Mouse (Mus musculus): ENCODE data around the gene Dgkq.

The Dgkq gene

DNA sequence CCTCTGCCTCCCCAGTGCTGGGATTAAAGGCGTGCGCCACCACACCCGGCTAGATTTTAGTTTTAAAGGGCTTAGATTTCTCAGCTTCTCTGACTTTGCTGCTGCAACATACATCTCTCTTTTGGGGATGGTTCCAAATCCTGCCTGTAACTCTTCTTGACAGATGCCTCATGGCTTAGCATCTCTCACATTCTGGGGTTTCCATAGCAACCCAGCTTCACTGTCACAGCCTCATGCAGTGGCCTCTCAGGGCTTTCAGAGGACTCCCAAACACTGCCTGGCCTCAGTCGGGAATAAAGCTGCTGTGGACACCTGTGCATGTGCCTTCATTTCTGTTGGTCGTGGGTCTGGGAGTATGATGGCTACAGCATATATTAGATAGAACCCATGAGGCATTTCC is 19.6 kb upstream of the Dgkq start:
- DNase-seq (ENCODE audit: low read depth, low spot score): peak; percentile 28

DNA sequence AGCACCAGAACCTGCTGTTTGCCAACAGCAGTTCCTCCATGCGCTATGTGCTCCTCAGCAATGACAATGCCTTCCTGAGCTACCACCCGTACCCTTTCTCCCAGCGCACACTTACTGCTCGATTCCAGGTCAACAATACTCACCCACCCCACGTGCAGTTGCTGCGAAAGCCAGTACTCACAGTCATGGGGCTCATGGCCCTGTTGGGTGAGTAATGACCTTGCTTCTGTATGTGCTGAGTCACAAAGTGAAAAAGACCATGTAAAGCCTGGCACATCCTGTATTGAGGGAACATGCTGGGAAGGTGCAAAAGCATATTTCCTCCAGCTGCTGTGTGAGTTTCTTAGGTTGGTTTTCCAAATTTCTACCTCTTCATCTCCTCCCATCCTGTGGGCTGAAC is 11.4 kb upstream of the Dgkq start:
- no peak for DNase-seq (ENCODE audit: low read depth, low spot score)

DNA sequence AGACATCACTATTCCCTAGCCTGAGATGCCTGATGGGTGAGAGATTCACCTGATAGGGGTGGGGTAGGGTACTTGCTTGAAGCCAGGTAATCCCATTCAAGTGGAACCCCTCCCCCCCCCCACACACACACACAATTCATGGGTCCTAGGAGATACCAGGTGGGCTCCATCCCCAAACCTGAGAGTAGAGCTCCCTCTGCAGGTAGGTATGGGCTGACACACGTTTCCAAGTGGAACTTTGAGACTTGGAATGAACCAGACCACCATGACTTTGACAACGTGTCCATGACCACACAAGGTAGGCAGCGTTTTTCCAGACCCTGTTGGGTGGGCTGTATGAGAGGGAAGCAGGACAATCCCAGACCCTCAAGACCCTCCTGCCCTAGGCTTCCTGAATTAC is 10.4 kb upstream of the Dgkq start:
- peak; percentile 42 for DNase-seq (ENCODE audit: low read depth, low spot score)

- no peak for DNase-seq (ENCODE audit: low read depth, low spot score)
Observed at GRCm38 (mm10) chr5:108678296-108678854, 8.9 kb upstream of the Dgkq start.

DNA sequence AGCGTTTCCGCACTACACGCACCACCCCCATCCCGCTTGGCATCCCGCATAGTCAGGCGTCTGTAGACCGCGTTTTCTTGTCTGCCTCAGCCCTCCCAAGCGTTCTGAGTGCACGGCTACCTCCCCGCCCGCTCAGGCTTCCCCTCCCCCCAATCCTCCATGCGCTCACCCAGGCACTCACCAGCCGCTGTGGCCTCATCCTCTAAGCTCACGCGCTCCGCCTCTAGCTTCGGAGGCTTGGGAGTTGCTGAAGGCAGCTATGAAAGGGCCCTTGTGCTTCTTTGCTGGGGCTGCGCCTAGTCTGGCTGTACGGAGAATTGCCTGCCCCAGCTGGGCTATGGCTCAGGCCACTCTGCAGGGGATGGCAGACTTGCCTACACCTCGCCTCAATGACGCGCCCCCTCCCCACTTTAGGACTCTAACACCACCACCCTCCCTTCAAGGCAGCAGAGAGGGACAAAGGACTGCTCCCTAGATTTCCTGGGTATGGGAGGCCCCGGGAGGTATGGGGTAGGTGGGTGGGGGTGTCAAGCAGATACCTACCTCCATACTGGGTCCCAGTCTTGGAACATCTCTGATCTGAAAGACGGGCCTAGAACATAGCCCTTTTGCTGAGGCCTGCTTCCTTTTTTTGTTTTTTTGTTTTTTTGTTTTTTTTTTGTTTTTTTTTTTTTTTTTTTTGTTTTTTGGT is 8.3 kb upstream of the Dgkq start:
- DNase-seq (ENCODE audit: low read depth, low spot score): peak; percentile 78

DNA sequence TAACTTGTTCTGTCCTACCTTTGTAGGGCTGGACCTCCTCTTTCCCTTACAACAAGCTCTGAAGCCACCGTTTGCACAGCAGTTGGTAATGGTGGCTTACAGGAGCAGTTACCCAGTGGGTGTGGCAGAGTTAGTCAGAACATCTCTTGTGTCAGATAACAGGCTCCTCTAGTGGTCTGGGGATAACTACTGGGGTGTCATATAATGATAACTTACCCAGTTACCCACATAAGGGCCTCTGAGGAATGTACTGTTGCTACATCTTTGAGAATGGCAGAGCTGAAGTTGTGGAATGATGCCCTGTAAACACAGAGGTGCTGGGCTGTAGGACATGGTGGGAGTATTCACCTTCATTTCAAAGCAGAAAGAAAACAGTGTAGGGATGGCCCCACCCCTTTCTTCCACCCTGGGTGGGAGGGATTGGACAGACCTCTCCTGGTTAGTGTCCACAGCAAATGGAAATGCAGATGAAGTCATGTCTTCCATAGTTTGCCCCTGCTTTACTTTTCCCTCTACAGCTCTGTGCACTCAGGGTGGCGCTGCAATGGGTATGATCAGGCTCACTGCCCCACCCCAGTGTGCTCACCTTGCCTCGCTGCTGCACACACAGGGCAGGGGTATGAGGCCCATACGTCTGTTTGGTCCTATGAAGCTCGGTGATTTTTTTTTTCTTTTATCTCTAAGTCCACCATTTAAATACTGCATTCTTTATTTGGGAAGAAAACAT is 7.5 kb upstream of the Dgkq start:
- no peak for DNase-seq (ENCODE audit: low read depth, low spot score)

DNA sequence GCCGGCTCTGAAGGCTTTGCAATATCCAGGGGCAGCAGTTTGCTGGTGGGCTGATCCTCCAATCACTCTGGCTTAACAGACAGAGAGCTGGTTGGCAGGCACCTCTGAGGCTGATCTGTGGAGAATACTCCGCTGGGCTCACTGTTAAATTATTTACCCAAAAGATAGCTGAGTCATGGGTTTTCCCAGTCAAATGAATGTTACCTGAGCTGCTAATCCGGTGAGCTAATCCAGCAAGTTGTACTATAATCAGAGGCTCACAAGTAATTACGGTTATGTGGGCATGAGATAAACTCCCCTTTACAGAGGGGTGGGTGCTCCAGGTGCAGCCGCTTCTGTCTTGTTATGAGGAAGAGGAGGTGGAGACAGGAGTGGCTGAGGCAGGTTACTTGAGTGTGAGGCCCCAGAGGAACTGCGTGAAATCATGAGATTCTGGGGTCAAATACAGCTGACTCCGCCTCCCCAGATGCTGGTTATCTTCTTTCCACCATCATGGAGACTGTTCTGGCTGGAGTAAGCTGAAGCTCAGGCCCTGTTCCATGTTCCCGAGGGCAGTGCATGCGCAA is 5.9 kb upstream of the Dgkq start, which contains the start of gene Slc26a1:
TSS of gene Slc26a1 (minus strand) at position 319 of the 566 bp plus-strand sequence.
- DNase-seq (ENCODE audit: low read depth, low spot score): no peak

GRCm38 (mm10) chr5:108674624-108675023 is 5.2 kb upstream of the Dgkq start:
- DNase-seq (ENCODE audit: low read depth, low spot score): no peak

GRCm38 (mm10) chr5:108671757-108672156 is 2.3 kb upstream of the Dgkq start:
- DNase-seq (ENCODE audit: low read depth, low spot score): peak; percentile 49

GRCm38 (mm10) chr5:108670785-108671184 is 1.3 kb upstream of the Dgkq start:
- peak; percentile 42 for DNase-seq (ENCODE audit: low read depth, low spot score)

- no peak for DNase-seq (ENCODE audit: low read depth, low spot score)
Observed at GRCm38 (mm10) chr5:108669986-108670385, 514 bp upstream of the Dgkq start.

DNA sequence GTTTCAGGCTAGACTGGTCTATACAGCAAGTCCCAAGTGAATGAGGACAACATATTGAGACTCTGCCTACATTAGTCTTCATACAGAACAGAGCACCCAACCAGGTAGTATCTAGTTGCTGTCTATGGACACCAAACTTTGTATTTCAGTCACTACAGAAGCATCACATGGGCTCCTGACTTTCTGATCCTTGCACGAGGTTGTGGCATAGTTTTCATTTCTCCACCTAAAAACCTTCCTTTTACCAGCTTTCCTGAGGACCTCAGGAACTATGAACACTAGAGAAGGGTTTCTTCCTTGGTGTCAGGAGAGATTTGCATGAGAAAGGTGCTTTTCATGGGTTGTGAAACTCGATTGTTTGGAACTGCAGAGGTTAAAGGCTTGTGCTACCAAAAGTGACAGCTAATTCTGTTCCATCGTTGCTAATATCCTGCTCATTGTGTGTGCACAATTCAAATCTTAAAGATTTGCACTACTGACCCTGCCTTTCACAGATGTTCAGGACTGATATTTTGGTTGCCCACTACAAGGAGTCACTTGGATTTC is 1.0 kb downstream of the Dgkq start:
- DNase-seq (ENCODE audit: low read depth, low spot score): peak; percentile 57

DNA sequence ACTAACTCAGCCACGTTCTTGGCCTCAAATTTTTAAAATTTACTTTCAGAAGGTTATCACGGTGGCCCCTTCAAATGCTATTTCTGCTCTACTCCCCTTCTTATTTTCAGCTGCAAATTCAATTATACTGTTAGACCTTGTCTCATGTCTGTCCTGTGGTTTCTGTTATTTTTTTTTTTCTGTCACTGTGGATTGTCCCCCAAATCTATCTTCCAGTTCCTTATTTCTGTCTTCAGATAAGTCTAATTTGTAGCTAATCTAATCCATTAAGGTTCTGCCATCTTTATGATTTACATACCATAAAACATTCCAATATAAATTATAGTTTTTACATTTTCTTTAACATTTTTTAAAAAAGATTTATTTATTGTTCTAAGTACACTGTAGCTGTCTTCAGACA is 2.1 kb downstream of the Dgkq start:
- DNase-seq (ENCODE audit: low read depth, low spot score): no peak

DNA sequence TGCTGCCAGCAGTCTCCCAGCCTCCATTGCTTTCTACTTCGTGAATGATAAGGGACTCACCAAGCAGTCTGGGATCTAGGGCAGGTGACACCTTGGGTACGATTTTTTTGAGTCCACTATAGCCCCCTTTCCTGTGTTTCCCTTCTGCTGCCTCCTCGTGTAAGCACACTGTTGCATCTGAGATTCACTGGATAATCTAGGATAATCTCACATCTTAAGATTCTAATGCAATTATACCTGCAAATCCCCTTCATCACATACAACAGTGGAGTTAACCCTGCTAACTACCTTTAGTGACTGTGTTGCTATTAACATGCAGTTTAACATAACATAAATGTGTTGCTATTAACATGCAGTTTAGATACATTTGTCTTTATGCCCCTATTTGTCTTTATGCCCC is 4.4 kb downstream of the Dgkq start:
- no peak for DNase-seq (ENCODE audit: low read depth, low spot score)

DNA sequence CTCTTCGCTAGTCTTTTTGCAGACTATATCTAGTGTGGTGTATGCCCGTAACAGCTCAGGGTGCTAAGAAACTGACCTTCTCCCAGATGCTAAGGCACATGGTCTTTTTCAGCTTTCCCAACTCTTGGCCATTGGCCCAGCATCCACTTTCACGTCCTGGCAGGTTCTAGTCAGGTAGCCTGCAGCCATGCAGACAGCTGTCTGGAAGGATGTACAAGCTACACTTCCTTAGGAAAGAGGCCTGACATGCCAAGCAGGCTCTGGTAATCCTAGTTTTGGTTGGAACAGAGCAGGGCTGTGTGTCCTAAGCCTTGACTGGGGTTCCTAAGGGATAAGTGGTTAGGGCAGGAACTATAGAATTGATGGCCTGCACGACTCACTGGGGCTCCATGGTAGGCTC is 6.7 kb downstream of the Dgkq start:
- DNase-seq (ENCODE audit: low read depth, low spot score): no peak

DNA sequence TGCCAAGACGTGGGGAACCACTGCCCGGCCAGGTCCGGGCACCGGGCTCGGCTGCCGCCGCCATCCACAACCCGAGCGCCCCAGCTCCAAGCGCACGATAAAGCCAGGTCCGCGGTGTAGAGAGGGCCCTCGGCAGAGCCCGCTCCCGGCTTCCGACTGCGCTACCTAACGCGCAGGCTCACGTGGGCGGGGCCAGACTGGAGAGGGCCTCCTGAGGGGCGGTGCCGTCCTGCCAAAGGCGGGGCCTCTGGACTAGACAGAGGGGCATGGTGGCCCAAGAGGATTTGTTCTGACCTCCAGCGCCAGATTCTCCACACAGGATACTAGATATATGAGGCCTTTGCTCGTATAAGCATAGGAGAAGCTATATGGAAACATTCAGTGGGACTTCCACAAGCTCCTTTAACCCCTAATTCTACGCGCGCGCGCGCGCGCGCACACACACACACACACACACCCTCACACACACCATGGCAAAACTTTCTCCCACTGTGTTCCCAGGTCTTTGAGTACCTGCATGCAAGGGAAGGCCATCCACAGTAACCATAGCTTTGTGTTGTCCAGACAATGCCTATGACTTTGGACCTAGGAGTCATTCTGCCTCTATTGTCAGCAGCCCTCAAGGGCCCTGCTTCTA is 8.7 kb downstream of the Dgkq start:
- DNase-seq (ENCODE audit: low read depth, low spot score): peak; percentile 93

GRCm38 (mm10) chr5:108659698-108660631 is 9.5 kb downstream of the Dgkq start, which contains the start of gene Idua:
Idua (plus strand) TSS chr5:108660331.
- peak; percentile 9 for DNase-seq (ENCODE audit: low read depth, low spot score)

DNA sequence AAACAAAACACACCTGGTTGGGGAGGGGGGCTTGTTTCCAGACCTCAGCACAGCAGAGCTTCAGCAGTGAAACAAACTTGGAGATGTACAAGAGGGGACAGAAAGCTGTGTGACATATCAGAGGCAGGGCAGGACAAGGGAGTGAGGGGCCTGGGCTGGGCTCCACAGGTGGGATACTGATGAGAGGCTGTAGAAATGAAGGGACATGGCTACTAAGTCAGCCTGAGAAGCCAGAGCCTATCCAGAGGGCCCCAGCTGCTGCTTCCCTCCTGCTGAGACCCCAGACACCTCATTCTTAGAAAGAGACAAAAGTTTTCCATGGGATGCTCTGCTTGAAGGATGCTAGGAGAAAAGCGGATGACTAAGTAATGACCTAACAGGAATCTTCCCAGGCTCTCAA is 10.9 kb downstream of the Dgkq start:
- DNase-seq (ENCODE audit: low read depth, low spot score): no peak

DNA sequence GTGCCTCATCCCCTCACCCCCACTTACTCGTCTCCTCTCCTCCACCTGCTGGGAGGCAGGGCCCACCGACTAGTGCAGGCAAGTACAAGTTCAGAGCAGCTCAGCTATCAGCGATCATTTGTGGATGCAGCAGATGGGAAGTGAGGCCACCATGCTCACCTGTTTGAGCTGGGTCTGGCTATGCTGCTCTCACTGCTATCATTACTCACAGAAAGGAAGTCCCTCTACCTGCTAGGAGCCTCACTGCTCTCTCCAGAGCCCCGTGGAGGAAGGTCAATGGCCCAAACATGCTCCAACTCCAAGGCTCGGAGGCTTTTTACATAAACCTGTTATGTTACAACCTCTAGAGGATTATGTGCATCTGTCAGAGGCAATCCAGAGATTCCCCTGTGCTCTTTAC is 12.1 kb downstream of the Dgkq start:
- no peak for DNase-seq (ENCODE audit: low read depth, low spot score)

- DNase-seq (ENCODE audit: low read depth, low spot score): no peak
Observed at GRCm38 (mm10) chr5:108655891-108656650, 13.4 kb downstream of the Dgkq start.
